Mouse (Mus musculus): ENCODE data around the gene Adam1b.

- no peak for TF ChIP-seq CTCF (IDR thresholded peaks at IDR 0.05; ENCODE audit: control insufficient read depth, insufficient read depth, insufficient read length)
- no peak for TF ChIP-seq USF1 (IDR thresholded peaks at IDR 0.05; ENCODE audit: low read depth)
- no peak for TF ChIP-seq MAX (IDR thresholded peaks at IDR 0.05)
Observed at GRCm38 (mm10) chr5:121503231-121503630, at the start of gene Adam1b.
